Mouse (Mus musculus) embryo, embryonic 11 days (tissue): ENCODE results near the gene Usp15.

Experiments
- DNase-seq: peaks from one replicate; pipeline ENCODE4 v3.0.0-alpha.2; 2015

Gene Usp15

GRCm38 (mm10) chr10:123094504-123094903 lies 102.3 kb downstream of the Usp15 start:
- no peak for DNase-seq

DNA sequence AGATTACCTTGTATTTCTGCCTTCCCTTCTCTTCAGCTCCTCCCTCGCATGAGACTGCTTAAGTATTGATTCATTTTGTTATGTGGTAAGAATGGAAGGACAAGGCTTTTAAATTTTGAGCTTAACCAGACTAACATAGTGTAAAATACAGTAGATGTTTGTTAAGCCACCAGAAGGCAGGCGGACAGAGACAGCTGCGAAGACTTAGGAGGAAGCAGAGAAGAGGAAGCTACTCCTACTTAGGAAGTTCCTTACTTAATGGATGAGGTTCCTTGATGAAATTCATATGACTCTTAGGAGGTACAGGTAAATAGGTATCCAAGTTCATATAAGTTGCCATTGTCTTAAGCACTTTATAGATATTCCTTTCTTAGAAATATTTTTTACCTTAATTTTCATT lies 104.2 kb downstream of the Usp15 start:
- DNase-seq: no peak

GRCm38 (mm10) chr10:123091737-123092136 lies 105.1 kb downstream of the Usp15 start:
- DNase-seq: peak; percentile 80

GRCm38 (mm10) chr10:123089425-123089930 lies 107.3 kb downstream of the Usp15 start:
- no peak for DNase-seq

DNA sequence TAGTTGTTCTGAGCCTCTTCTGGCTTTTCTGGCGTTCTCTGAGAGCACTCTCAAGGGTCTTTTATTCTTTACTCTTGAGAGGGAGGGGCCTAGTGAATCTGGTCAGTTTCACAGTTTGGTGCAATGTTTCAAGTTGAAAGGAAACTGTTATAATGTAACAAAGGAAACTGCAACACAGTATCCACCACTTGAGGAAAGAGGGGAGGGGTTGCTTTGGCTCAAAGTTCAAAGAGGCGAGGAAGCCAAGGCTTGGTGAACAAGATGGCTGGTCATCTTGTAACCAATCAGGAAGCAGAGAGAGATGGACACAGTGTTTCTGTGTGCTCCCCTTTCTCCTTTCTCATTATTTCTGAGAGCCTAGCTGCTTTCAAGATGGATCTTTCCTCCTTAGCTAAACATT lies 109.9 kb downstream of the Usp15 start:
- DNase-seq: no peak

DNA sequence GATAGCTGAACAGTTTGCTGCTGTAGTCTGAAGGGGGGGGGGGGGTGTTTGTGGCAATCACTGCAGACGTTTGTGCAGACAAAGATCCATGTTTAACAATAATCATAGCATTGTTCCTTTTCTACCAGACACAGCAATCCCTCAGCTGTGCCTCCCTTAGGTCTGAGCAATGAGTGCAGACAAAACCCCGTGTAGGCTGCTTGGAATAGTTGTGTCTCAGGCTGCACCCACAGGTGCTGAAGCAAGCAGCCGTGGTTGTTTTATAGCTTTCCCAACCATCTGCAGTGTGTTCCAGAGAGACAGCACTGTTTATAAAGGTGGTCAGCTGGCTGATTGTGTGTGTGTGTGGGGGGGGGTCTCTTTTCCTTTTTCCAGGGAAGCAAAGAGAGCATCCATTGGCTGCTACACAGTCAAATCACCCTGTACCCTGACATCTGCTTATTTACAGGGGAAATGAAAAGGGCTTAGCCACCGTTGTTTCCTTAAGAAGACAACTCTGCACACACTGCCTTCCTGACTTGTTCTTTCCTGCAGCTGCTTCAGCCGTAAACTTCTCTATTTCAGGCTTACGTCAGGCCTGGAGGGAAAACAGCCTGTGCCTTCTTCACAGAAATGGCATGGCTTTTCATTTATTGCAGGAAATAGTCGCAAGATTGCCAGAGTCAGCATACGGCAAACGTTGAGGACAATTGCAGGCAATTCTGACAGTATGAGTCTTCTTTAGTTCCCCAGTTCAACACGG lies 111.7 kb downstream of the Usp15 start:
- DNase-seq: no peak

DNA sequence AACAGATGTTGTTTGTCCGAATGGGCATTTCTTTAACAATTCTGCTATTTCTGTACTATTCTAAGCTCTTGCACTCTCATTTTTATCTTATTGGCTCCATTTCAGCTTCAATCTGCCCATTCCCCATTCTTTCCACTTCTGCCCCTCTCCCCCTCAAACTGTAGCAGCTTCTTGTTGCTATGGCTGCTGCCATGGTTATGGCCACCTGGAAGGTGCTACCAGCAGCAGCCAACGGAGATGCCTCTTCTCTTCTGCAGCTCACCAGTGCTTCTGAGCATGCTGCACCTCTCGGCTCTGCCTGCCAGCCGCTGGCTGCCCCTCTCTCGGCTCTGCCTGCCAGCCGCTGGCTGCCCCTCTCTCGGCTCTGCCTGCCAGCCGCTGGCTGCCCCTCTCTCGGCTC lies 112.5 kb downstream of the Usp15 start:
- DNase-seq: no peak

- peak; percentile 99 for DNase-seq
Measured at GRCm38 (mm10) chr10:123076245-123077023, 120.4 kb downstream of the Usp15 start, which contains the start of gene Mon2. Gene Mon2, minus strand, starts transcription at chr10:123076505.

DNA sequence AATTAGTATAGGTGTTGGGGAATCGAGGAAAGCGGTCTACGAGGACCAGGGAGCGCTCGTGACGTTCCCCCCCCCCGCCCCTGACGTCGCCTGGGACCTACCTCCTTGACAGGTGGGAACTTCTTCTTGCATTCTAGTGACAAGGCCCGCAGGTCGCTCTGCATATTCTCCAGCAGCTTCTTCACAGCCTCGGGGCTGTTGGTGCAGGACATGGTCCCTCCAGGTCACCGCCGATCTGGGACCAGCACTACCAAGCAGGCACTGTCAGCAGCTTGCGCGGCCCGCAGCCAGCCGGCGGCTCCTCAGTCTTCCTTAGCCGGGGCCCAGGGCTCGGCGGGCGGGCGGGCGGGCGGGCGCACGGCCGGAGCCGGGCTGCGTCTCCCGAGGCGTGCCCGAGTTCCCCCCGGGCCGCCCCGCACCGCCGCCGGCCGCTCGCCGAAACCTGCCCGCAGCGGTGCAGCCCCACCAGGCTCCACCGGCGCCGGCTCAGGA lies 121.0 kb downstream of the Usp15 start:
- DNase-seq: no peak

- DNase-seq: no peak
Measured at GRCm38 (mm10) chr10:123071997-123072396, 124.8 kb downstream of the Usp15 start.

DNA sequence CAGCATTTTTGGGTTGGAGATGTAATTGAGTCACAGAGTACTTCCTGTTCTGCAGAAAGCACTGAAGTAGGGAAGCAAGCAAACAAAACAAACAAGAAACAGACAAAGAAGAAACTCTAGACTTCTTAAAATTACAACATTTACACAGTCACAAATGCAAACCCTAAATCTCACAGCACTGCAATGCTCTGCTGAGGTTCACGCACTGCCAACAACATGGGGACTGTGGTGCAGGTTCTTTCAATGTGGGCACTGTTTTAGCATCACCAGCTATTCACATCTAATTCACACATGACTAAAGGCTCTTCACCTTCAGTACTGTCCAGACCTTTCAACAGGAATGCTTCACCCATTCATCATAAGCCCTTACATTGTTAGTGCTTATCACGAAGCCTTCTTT lies 133.8 kb downstream of the Usp15 start:
- DNase-seq: no peak

DNA sequence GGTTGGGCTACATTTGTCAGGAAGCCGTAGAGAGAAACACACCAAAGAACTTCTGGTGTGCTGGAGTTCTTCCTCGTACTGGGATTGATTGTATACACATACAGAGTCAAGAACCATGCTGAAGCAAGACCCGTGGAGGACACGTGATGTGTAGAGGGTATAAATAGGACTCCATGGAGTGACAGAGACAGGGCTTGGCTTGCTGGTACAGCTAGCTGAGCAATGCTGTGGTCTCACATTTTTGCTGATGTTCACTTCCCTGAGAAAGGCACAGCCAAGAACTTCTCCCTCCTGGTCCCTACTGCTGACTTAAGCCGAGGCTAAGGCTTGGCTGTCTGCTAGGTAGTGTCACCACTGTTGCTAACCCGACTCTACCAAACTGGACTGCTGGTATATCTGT lies 136.0 kb downstream of the Usp15 start:
- no peak for DNase-seq

GRCm38 (mm10) chr10:123057082-123057481 lies 139.7 kb downstream of the Usp15 start:
- DNase-seq: no peak

DNA sequence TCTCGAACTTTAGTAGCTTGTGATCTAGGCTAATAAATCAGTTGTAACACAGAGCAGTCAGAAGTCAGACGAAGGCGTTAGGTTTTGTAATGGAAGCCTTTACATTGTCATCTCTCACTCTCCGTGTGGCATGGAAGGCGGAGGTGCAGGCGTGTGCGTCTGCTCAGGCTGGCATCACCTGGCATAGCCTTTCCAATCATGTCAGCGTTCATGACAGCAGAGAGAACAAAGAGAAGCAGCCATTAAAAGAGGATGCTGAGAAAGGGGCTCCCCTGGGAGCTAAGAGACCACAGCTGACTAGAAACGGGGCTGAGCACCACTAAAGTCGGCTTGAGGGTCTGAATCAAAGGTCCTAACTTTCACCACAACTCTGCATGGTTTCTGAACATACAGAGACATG lies 140.3 kb downstream of the Usp15 start:
- DNase-seq: no peak

DNA sequence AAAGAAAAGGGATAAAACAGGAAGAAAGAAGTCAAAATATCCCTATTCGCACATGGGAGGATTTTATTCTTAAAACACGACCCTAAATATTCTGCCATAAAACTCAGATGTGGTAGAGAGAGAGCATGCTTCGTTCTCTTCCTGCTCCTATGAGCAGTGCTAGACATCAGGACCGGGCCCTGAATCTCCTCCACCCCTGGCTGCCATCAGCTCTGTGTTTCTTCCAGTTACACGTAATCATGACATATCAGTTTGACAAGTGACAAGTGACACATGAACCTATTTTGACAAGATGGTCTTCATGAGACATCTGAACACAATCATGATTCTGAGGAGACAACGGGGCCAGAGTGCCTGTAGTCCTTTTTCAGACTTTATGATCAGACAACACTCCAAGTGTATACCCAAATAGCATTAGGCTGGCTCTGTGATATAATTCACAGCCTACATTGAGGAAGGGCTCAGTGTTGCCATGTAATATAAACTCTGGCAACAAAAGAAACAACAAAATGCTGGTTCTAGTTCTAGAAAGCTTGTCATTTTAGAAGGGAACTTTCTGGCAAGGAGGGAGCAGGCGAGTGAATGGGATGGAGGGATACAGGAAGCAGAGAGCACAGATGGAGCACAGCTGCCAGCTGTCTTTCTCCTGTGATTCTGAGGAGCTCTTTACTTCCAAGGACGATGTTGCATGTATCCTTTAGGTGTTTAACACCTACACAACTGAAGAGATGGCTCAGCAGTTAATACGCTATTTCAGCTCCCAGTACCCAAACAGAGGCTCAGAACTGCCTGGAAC lies 141.4 kb downstream of the Usp15 start:
- DNase-seq: no peak
